Mouse (Mus musculus): ENCODE results near the gene Vmac.

The Vmac gene

DNA sequence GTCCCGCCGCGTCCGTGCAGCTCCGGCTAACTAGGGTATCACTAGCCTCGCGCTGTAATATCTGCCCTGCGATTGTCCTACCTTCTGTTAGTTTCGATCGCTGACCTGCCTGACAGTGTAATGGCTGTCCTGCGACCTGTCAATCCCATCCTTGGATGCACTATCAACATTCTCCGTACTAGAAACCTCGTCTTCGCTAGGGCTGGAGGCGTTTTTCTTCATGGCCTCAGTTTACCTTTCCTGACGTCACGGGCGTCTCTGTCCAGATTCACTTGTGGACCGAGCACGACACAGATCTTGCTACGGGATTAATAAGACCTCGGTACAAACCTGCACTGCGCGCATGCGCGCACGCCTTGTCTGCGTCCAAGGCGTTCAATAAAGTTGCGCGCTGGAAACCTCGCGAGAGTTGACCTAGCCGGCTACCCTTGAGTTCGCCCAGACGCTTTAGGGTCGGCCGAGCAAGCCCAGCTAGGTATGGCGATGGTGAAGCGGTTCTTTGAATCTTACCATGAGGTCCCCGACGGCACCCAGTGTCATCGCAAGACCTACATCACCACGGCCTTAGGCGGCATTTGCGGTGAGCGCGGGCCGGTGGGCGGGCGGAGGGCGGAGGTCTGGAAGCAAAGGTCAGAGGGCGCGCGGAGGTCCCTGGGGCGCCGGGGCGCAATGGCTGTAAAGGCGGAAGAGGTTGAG is at the start of gene Vmac, which contains the start of gene Ndufa11:
Gene Vmac, minus strand, starts transcription at position 660 of the 696 bp plus-strand sequence.
Gene Ndufa11, plus strand, starts transcription at position 405 of the 696 bp plus-strand sequence.
- peak; percentile 98 to 99 for DNase-seq

DNA sequence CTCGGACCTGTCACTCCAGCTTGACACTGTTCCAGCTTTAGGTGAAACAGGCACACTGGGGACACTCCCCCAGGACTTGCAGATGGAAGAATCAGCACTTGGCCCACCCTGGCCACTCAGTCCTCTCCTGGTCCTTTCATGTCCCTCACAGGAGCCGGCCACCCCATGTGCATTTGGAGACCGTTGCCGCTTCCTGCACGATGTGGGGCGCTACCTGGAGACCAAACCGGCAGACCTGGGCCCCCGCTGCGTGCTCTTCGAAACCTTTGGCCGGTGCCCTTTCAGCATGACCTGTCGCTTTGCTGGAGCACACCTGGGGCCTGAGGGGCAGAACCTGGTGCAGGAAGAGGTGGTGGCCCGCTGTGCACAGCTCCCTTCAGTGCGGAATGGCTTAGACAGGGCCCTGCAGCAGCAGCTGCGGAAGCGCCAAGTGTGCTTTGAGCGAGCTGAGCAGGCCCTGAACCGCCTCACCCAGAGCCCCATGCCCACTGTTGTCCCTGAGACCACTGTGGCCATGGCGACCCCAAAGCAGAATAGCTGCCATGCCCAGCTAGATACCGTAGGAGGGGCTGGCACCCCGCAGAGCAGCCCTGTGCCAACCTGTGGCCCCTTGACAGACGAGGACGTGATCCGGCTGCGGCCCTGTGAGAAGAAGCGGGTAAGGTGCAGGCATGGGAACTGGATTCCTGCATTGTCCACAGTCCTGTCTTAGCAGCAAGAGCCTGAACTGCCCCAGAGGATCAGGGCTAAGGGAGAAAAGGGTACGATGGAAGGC is 49.0 kb upstream of the Vmac start:
- DNase-seq: peak in 1 of 2 experiments; percentile 36

DNA sequence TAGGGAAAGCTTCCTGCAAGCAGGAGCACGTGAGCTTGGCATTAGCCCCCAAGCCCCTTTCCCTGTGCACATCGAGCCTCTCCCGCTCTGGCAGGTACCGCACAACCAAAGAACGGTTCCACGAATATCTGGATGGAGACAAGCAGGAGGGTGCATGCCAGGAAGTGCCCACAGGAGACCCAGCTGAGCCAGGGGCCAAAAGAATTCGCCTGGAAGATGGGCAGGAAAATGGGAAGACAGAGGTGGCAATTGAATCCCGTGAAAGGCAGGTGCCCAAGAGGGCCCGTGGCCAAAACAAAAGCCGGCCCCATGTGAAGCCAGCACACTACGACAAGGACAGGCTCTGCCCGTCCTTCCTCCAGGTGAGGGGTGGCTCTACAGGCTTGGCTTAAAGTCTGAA is 47.6 kb upstream of the Vmac start:
- DNase-seq: no peak

DNA sequence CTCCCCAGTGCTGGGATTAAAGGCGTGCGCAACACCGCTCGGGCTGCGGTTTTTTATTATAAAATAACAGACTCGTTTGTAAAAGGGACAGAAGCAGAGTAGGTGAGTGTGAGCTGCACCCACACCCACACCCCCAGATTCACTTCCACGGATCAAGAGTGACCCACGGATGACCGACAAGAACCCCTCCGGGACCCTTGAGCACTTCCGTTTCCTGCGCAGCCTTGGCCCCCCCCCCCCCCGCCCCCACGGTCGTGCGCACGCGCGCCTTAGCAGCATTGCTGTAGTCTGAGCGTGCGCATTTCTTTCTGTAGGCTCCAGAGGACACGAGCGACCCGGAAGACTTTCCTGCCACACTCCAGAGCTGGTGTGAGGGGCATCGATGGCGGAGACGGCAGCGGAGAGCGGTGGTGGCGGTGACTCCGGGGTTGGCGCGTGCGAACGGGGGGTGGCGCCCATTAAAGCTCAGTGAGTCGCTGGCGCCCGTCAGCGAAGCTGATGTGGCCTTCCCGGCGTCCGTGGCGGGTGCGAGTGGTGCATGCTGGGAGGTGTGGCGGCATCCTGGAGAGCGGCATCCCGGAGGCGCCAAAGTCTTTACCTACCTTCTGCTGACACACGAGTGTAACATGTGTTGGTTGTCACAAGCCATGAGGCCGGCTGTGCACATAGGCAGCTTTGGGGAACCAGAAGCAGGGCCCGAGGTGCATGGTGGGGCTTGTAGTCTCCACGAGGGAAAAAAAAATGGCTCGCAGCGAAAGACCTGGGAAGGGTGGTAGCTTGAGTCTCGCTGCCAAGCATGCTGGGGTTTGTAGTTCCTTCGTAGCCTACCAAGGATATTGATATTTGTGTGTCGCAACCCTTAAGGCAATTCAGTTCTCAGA is 46.9 kb upstream of the Vmac start, which contains the start of gene Dus3l:
Gene Dus3l, plus strand, starts transcription at position 284 of the 881 bp plus-strand sequence.
- peak; percentile 87 to 94 for DNase-seq

DNA sequence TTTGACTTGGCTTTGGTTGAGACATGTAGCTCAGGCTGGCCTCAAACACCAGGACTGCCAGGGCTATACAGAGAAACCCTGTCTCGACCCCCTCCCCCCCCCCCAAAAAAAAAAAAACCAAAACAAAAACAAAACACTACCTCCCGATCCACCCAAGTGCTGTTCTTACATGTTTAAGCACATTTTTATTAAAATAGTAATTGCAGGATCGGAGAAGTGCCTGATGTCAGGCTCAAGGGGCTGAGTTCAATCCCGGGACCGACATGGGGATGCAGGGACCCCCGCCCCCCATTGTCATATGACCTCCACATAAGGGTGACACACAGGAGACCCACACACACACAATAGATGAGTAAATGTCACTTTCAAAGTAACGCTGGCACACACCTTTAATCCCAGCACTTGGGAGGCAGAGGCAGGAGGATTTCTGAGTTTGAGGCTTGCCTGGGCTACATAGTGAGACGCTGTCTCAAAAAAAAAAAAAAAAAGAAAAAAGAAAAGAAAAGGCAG is 46.0 kb upstream of the Vmac start:
- peak in 1 of 2 experiments; percentile 33 for DNase-seq

DNA sequence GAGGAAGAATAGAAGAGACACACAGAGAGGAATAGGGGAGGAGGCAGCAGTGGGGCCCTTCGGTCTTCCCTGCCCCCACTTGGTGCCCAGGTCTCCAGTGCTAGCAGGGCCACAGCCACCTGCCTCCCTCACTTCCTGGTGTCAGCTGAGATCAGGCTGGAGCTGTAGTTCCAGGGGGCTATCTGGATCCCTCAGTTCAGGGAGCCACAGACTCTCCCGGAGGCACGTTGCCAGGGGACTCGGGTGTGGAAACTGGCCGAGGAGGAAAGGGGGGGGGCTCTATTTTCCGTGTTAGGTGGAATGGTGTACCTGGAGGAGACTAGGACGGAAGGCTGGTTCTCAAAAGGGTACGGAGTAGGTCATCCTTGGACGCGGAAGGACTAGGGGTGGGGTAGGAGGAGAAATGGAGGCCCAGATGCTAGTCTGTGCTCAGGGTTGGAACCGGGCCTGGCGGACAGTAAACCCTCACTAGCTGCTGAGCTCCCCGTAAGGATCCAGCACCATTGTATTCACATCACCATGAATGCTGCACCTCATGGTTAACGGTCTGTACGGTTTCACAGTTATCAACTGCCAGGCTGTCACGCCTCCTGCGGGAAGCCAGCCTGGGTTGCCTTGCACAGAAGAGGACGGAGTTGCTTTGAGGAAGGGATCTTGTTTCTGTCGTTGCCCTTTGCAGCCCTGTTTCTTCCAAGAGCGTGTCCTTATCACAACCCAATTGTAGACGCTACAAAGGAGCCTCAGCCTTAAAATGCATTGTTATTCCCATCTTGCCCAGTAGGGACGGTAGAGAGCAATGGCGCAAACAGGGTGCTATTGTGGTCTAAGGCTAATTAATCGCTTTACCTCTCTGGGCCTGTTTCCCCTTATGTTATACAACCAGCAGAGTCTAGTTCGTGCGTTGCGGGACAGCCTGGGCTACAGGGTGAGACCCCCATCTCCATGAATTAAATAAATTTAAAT is 45.2 kb upstream of the Vmac start:
- peak; percentile 63 to 71 for DNase-seq

DNA sequence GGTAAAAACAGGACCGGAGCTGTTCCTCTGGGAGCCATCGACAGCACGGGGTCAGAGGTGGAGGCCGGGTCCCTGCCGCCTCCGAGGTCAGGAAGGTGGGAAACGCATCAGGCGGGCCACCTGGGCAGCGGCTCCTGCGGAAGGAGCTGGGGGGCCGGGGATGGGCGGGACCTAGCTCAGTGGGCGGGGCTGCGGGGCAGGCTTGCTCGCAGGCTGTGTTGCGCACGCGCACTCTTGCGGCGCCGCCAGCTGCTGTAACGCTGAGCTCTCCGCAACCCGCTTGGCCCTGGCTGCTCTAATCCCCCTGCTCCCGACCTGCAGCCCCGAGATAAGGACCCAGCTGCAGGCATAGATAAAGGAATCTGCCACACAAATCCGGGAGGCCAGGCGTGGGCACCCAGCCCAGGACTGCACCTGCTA is 44.2 kb upstream of the Vmac start:
- peak; percentile 93 to 95 for DNase-seq

DNA sequence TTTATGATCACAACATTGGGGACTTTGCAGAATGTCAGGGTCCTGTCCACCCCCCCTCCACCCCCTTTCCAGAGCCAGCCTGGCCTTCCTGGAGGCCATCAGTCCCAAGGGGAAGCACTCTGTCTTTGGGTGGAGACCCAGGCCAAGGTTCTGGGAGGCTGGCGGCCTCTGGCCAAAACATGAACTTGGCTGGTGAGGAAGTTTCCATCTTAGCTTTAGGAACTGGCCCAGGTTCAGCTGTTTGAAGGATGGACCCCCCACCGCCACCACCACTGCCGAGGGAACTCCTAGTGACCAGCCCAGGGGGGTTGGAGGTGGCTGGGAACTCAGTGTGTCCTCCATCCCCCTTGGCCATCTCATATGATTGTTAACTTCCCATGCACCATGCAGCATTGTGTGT is 43.3 kb upstream of the Vmac start:
- DNase-seq: no peak

DNA sequence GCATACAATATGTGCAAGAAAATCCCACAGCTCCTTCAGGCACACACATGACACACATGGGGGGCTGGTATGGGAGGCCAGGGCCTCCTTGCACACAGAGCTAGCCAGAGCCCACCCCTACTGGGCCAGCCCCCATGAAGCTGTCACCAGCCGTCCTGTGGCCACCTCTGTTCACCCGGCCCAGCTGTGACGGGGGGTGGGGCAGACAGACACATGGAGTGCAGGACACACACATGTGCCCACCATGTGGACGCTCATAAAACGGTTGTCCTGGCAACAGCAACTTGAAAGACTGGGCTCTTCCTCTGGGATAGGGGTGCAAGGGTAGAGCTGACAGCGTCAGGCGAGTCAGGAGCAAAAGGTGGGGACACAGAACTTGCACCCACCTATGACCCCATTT is 41.4 kb upstream of the Vmac start:
- peak in 1 of 2 experiments; percentile 46 for DNase-seq

DNA sequence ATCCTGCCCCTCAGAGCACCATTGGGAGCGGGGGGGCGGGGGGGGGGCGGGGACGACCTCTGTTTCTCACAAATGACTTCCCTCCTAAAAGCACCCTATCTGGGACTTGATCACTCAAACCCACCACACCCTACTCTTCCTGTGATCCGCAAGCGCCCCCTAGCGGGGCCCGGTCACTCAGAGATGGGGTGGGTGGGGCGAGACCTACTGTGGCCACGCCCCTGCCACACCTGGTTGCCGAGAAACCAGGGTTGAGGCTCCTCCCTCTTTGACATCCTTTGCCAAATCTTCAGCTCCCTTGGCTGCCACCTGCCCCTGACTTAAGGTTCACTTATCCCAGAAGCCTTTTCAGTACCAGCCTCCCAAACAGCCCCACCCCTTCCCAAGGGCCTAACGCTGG is 40.3 kb upstream of the Vmac start:
- DNase-seq: peak; percentile 83 to 88

DNA sequence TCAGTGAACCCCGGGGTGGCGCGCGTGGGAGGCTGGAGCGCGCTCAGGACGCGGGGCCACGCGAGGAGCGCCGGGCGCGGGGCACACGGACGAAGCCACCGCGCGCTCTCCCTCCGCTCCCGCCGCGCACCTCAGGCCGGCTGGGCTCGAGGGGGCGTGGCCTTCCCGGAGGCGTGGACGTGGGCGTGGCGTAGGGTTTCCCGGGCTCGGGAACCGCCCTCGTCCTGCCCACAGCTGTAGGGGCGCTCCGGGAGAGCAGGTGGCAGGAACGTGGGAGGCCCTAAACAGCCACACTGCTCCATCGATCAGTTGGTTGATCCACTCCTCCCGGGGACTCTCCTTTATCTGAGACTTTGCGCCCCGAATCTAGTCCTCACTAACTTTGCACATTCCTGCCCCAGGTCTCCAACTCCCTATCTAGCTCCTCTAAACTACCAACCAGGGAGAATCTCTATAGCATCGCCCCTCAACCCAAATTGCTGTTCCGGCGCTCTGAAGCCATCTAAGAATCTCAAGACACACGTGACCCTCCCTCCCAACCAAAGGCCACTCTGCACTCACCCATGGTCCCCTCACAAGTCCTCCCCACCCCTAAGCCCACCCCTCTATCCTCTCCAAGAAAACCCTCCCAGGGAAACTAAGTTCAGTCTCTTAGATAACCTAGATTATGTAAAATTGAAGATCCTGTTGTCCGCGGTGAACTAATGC is 39.7 kb upstream of the Vmac start, which contains the start of gene Nrtn:
Gene Nrtn, minus strand, starts transcription at position 115 of the 708 bp plus-strand sequence.
- DNase-seq: peak; percentile 95 to 96

DNA sequence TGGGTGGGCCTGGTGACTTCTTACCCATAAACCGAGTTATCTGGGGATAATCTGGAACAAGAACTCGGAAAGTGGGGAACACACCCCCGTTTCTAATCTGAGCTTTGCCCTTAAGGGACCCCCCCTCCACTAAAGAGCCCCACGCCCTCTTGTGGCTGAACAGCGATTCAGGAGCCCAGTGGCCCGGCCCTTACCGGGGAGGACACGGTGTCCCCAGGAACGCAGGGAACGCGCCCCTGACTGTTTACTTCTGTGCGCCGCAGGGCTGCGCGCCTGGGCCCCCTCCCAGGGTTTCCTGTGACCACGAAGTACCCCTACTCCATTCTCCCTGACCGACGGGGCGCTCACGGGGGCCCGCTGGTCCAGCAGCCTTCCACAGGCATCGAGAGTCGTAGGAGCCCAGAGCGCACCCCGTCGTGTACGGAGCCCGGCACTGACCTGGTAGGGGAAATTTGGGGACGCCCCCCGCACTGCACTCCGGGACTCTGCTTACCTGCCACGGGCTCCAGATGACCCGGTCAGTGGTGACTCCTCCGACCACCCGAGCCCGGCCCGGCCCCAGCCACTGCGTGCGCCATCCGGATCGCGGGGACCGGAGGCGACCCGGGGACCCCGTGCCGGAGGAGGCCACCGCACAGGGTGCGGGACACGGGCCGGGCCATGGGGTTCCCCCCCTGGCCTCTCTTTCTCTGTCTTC is 39.0 kb upstream of the Vmac start:
- peak; percentile 52 to 74 for DNase-seq

DNA sequence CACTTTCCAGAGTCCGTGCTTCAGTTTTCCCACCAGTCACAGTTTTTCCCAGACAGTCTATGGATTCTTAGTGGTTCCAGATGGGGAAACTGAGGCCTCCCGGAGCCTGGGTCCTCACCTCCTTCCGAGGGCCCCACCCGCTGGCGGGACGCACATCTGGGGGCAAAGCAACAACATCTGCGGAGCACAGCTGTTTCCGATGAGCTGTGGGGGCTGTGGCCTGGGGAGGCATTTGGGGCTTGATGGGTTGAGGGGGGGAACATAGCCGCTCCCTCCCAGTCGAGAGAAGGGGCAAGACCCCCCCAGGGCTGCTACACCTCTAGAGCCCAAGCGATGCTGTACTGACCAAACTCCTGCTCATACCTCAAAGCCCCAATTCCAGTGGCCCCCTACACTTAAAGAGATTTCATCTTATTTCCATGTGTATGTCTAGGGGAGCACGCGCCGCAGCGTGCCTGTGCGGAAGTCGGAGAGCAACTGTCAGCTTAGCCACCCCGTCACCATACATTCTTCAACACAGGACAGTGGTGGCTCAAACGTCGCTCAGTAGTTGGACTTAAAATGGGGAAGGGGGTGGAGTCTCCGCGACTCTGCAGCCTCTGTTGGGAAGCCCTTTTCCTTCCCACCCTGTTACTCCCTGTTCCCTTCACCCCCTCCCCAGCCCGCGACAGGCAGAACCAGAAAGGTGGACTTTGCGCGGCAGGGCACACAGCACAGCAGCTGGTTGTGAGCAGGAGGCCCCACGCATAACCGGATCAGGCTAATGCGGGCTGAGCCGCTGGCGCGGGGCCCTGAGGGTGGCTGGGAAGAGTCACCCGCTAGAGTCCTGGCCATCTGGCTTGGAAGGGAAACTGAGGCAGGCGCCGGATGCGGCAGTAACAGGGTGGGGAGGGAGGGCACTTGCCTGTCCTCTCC is 36.7 kb upstream of the Vmac start:
- DNase-seq: peak; percentile 31 to 71

DNA sequence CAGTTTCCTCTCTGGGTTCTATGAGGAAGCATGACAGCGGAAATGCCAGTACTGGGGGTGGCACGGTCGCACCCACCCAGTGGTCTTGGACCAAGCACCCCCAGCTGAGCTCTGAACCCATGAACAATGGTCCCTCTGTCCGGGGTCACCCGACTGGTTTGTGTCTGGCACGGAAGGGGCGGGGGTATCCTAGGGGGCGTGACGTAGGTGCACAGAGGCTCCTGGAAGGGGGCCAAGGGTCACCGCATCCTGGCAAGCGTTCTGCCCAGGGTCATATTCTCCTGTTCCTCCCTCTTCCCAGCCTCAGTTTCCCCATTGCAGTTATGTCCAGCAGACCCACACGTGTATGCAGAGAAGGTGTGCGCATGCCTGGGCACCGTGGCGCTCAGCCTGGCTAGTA is 35.6 kb upstream of the Vmac start:
- peak in 1 of 2 experiments; percentile 42 for DNase-seq

DNA sequence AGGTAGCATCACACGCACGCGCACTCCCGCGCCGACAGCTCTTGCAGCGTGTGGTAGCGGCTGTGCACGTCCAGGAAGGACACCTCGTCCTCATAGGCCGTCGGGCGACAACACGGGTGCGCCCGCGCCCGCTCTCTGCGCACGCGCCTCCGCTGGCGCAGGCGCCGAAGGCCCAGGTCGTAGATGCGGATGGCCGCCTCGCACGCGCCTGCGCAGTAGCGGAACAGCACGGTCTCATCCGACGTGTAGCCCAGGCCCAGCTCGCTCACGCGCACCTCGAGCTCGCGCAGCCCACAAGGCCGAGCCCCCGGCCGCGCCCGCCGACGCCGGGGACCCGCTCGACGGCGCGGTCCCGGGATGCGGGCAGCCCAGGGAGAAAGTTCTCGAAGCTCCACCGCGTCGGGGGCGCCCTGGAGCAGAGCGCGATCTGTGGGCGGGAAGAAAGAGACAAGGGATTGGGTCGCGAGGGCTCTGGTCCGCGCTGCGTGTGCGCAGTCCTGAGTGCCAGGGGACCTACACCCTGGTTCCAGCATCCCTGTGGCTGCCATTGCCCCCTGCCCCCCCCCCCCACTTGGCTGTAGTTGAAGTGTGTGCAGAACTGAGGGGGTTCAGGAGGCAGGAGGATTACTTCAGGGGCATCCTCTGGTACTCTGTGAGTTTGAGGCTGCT is 33.7 kb upstream of the Vmac start:
- peak; percentile 40 to 81 for DNase-seq

DNA sequence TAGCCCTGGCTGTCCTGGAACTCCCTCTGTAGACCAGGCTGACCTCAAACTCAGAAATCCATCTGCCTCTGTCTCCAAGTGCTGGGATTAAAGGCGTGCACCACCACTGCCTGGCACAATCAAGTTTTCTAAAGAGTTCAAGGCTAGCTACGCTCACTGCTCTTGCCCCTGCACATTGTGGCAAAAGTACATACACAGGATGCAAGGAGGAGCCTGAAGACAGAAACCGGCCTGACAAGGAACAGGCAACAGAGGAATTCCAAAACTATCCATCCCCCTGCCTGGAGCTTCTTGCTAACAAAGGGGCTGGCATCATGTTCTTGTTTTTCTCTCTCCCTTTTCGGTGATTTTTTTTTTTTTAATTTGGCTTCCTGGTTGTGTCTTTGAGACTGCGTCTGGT is 26.4 kb upstream of the Vmac start:
- DNase-seq: no peak

DNA sequence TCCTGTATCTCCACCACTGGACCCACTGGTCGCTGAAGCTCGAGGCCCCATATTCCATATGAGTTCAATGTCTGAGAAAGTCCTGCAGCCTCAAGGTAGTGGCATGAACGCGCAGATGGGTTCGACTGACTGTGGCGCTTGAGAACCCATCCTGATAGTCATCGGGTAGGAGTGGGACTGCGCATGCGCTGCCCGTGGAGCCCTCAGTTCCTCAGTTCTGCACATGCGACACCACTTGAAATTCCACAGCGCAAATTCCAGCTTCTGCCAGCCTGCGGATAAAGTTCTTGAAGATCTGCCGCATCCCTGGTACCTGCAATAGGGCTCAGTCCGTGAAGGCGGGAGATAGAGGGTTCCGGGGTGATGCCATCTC is 23.0 kb upstream of the Vmac start:
- no peak for DNase-seq

DNA sequence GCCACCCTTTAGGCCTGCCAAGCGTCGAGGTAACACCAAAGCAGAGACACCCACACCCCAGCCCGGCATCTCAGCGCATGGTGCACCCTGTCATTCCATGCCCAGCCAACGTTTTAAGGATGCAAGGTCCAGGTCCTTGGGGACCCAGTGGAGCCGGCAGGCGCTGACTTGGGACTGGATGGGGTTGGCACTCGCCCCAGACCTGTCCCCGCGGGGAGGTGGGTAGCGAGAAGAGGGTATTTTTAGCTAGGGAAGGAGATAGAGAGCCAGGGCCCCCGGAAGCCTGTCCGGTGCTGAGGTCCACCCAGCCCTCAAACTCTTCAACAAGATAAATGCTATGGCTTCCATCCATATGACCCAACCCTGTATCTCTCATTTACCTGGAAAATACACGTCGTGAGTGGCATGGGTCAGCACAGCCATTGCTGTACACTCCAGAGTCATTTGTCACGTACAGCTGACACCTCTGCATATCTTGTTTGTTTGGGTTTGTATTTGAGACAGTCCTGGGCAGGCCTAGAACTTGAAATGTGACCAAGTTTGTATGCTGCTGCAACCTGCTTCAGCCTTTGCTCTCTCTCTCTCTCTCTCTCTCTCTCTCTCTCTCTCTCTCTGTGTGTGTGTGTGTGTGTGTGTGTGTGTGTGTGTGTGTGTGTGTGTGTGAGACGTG is 22.4 kb upstream of the Vmac start:
- no peak for DNase-seq

All from kidney, postnatal 25 days (tissue).